Mouse (Mus musculus) testis, adult 2 months (tissue): Measurements from ENCODE around the gene Slc22a22.

Experiments used
- CTCF ChIP-seq: fragments of 200-500 bp; IDR thresholded peaks from 2 replicates; pipeline ENCODE4 v1.5.1; 2012; ENCODE audit warnings: low read depth, mild to moderate bottlenecking, inconsistent platforms, low read length, moderate library complexity; ENCODE audit not compliant: control insufficient read depth, insufficient read depth, insufficient replicate concordance
- POLR2A ChIP-seq: fragments of 200-500 bp; IDR thresholded peaks from 2 replicates; pipeline ENCODE4 v1.6.1; 2012; ENCODE audit warnings: low read depth, mild to moderate bottlenecking, inconsistent platforms, low read length, moderate library complexity; ENCODE audit not compliant: control insufficient read depth

- no peak for TF ChIP-seq CTCF
- TF ChIP-seq POLR2A: no peak
These were observed 44.7 kb upstream of the Slc22a22 start for GRCm38 (mm10) chr15:57522160-57522559.
